In genomic region chr10:117642491-117643262, GRCm38 (mm10) we compare ENCODE assay signal across 21 mouse cellular contexts. TPM values are rescaled to one million over a fixed set of nuclear protein-coding genes. Genes with fewer than 3 reads are reported as not detected.
A peak's percentile ranks its signal among the peaks of the same experiment; 100 is the strongest.
DNase-seq lines count a peak whose midpoint lies in the region; ATAC-seq and TF ChIP-seq lines count a peak whose summit lies in the region.
"Had no signal": no experiment of that assay in that cellular context is flagged by ENCODE, and none has a peak within 500 bp of the region (broad histone marks: within the 10 kb centered on the region; RNA-seq: fewer than 3 reads in every experiment).

No protein-coding gene starts in this region.

- no peaks in the 10 kb centered on the region for H3K36me3 ChIP-seq in intestine, embryonic 15.5 days
- H3K36me3 ChIP-seq in intestine, postnatal 0 days (ENCODE audit: control insufficient read depth, insufficient read depth): no peaks in the 10 kb centered on the region
- no peaks in the 10 kb centered on the region for H3K36me3 ChIP-seq in neural tube, embryonic 15.5 days
- H3K36me3 ChIP-seq: forebrain, embryonic 10.5 days; heart, embryonic 15.5 days had no signal

- no peaks in the 10 kb centered on the region for H3K27me3 ChIP-seq in intestine, embryonic 15.5 days (replicated peaks)
- no peaks in the 10 kb centered on the region for H3K27me3 ChIP-seq in intestine, postnatal 0 days (replicated peaks; ENCODE audit: control insufficient read depth, insufficient read depth, low read length)
- H3K27me3 ChIP-seq in neural tube, embryonic 15.5 days (replicated peaks): no peaks in the 10 kb centered on the region

- no peak for ATAC-seq in intestine, embryonic 15.5 days
- no peak for ATAC-seq in intestine, postnatal 0 days
- no peak for ATAC-seq in neural tube, embryonic 15.5 days (ENCODE audit: low FRiP score)
- ATAC-seq: forebrain, embryonic 13.5 days; forebrain, embryonic 16.5 days; hindbrain, postnatal 0 days; inflammation-experienced regulatory T-cells, adult 6 months had no signal

- peaks cover 9% of the 10 kb centered on the region for H3K4me1 ChIP-seq in intestine, embryonic 15.5 days (replicated peaks)
- H3K4me1 ChIP-seq in intestine, postnatal 0 days (replicated peaks; ENCODE audit: control insufficient read depth, insufficient read depth, low read length): 0 out of 2 replicates have a peak, but pooled peaks cover 3% of the 10 kb centered on the region
- no peaks in the 10 kb centered on the region; the same call in 1 of the 2 replicates for H3K4me1 ChIP-seq in brown adipose tissue, adult 24 weeks (ENCODE audit: control insufficient read depth, insufficient read depth, insufficient read length, low read length)
- H3K4me1 ChIP-seq in neural tube, embryonic 15.5 days: peaks cover 15% of the 10 kb centered on the region; the same call in 1 of the 2 replicates

- H3K9ac ChIP-seq in intestine, embryonic 15.5 days: no peak overlapping the region
- no peak overlapping the region for H3K9ac ChIP-seq in intestine, postnatal 0 days (ENCODE audit: low read depth, low read length)
- no peak overlapping the region for H3K9ac ChIP-seq in neural tube, embryonic 15.5 days (replicated peaks)
- H3K9ac ChIP-seq: forebrain, embryonic 13.5 days; heart, embryonic 15.5 days; hindbrain, embryonic 14.5 days had no signal

- H3K4me3 ChIP-seq in gastrocnemius, adult 2 months: peak overlapping the region; percentile 57
- no peak overlapping the region for H3K4me3 ChIP-seq in intestine, embryonic 15.5 days (replicated peaks)
- no peak overlapping the region for H3K4me3 ChIP-seq in intestine, postnatal 0 days (ENCODE audit: low read depth, low read length)
- H3K4me3 ChIP-seq in brown adipose tissue, adult 24 weeks (ENCODE audit: insufficient read depth, low read depth, low read length): no peak overlapping the region
- H3K4me3 ChIP-seq in neural tube, embryonic 15.5 days (replicated peaks): no peak overlapping the region
- H3K4me3 ChIP-seq: forebrain, embryonic 13.5 days; heart, embryonic 15.5 days had no signal

- peak overlapping the region; percentile 73 for H3K27ac ChIP-seq in gastrocnemius, adult 2 months
- H3K27ac ChIP-seq in intestine, embryonic 15.5 days: 0 out of 2 replicates have a peak overlapping the region, but pooled peaks have one; percentile 2
- H3K27ac ChIP-seq in intestine, postnatal 0 days (ENCODE audit: low read depth, low read length): no peak overlapping the region; the same call in 1 of the 2 replicates
- peak overlapping the region; percentile 57 for H3K27ac ChIP-seq in brown adipose tissue, adult 24 weeks (replicated peaks; ENCODE audit: low read depth, low read length)
- H3K27ac ChIP-seq in neural tube, embryonic 15.5 days (replicated peaks): no peak overlapping the region
- H3K27ac ChIP-seq: forebrain, embryonic 13.5 days; heart, embryonic 15.5 days; hindbrain, embryonic 14.5 days; hindbrain, postnatal 0 days had no signal

- intact Hi-C loops in gastrocnemius, adult 2 months (cut with DNase I): no loop called here

- no peak for DNase-seq in gastrocnemius, adult 2 months
- DNase-seq in gastrocnemius, postnatal 4 days (ENCODE audit: low spot score in 2 of 2): no peak
- no peak for DNase-seq in lung, postnatal 10 days
- DNase-seq: adrenal gland, adult 8-10 months; adrenal gland, postnatal 25 days; B cell, adult 2 months; cerebellum, adult 18-20 months; cerebellum, adult 9-10 months; cerebellum, postnatal 14 days; gastrocnemius, postnatal 14 days had no signal

- no peak for TF ChIP-seq CTCF in gastrocnemius, adult 2 months (IDR thresholded peaks at IDR 0.05)
- no peak for TF ChIP-seq CTCF in intestine, postnatal 0 days (IDR thresholded peaks at IDR 0.05; ENCODE audit: low read depth)

- H3K4me2 ChIP-seq in intestine, embryonic 15.5 days (replicated peaks): no peak overlapping the region
- no peak overlapping the region for H3K4me2 ChIP-seq in intestine, postnatal 0 days (replicated peaks; ENCODE audit: low read depth)
- no peak overlapping the region for H3K4me2 ChIP-seq in neural tube, embryonic 15.5 days

- 88% methylated on average over 15 of the region's 15 CpGs for WGBS in intestine, embryonic 15.5 days
- WGBS in intestine, postnatal 0 days: 90% methylated on average over 15 of the region's 15 CpGs
- WGBS in neural tube, embryonic 15.5 days: 95% methylated on average over 15 of the region's 15 CpGs

- H3K9me3 ChIP-seq in intestine, embryonic 15.5 days: no peaks in the 10 kb centered on the region
- no peaks in the 10 kb centered on the region for H3K9me3 ChIP-seq in intestine, postnatal 0 days (ENCODE audit: control insufficient read depth)
- no peaks in the 10 kb centered on the region for H3K9me3 ChIP-seq in neural tube, embryonic 15.5 days (replicated peaks)
- H3K9me3 ChIP-seq: forebrain, embryonic 10.5 days; forebrain, embryonic 13.5 days; heart, embryonic 15.5 days had no signal

RNA-seq across cellular contexts. Expression of gene Cpm, which starts 13.4 kb away (rescaled TPM):
- 1 to 10 TPM; 2.2 to 2.9 TPM for total RNA-seq in gastrocnemius, adult 2 months (2021)
- 10 to 100 TPM; 13.2 to 14.0 TPM for total RNA-seq in gastrocnemius, postnatal 4 days (2021)
- 44.4 and 50.7 TPM in 2 replicates for polyA plus RNA-seq in intestine, embryonic 15.5 days (2015; fragmentation: Nextera tagmentation; extraction: Ambion mirVana)
- 32.8 and 33.8 TPM in 2 replicates for polyA plus RNA-seq in intestine, postnatal 0 days (2015; fragmentation: Nextera tagmentation; extraction: Ambion mirVana)
- 0.63 and 1.1 TPM in 2 replicates for polyA plus RNA-seq in brown adipose tissue, adult 24 weeks (2012; ENCODE audit: insufficient read depth, insufficient read length, missing spikeins)
- 4.1 and 12.9 TPM in 2 replicates for polyA plus RNA-seq in neural tube, embryonic 15.5 days (2015; fragmentation: Nextera tagmentation; extraction: Ambion mirVana)

Comparison
In these comparisons a context has a peak if more than half of its experiments do, and no peak if none do; other contexts are left out.
1. H3K27ac ChIP-seq: peak in gastrocnemius, adult 2 months (single experiment), intestine, embryonic 15.5 days (single experiment) and brown adipose tissue, adult 24 weeks (single experiment); none in intestine, postnatal 0 days (single experiment) and neural tube, embryonic 15.5 days (single experiment).